Comparison of ENCODE assay signal across 8 mouse cellular contexts in genomic region chr7:35171867-35172382, GRCm38 (mm10). TPM values are rescaled to one million over a fixed set of nuclear protein-coding genes. Genes with fewer than 3 reads are reported as not detected.
A peak's percentile ranks its signal among the peaks of the same experiment; 100 is the strongest.
DNase-seq lines count a peak whose midpoint lies in the region; ATAC-seq lines count a peak whose summit lies in the region.

No protein-coding gene starts in this region.

- DNase-seq in MEL-GATA-1-ER (ENCODE audit: extremely low read depth, low read depth): peak; percentile 80
- DNase-seq in c-Kit-positive CD71-positive TER-119-positive erythroid progenitor cells, embryonic 14.5 days (ENCODE audit: low spot score): peak; percentile 44
- peak; percentile 76 to 77 for DNase-seq in heart, postnatal 36 days
- DNase-seq in large intestine, adult 2 months (ENCODE audit: low read depth, low spot score): peak; percentile 69
- peak; percentile 70 to 80 for DNase-seq in lung, adult 18-20 months
- DNase-seq in thymus, postnatal 36 days: peak; percentile 32 to 37

- H3K4me1 ChIP-seq in forebrain, embryonic 15.5 days: 0 out of 2 replicates have a peak, but pooled peaks cover 4% of the 10 kb centered on the region
- H3K4me1 ChIP-seq in neural tube, embryonic 15.5 days: 0 out of 2 replicates have a peak, but pooled peaks cover 3% of the 10 kb centered on the region

- no peak overlapping the region for H3K4me3 ChIP-seq in forebrain, embryonic 15.5 days
- no peak overlapping the region for H3K4me3 ChIP-seq in neural tube, embryonic 15.5 days (replicated peaks)

- H3K27me3 ChIP-seq in forebrain, embryonic 15.5 days: 0 out of 2 replicates have a peak, but pooled peaks cover 5% of the 10 kb centered on the region
- H3K27me3 ChIP-seq in neural tube, embryonic 15.5 days (replicated peaks): peaks cover 11% of the 10 kb centered on the region

- H3K27ac ChIP-seq in forebrain, embryonic 15.5 days (replicated peaks): no peak overlapping the region
- no peak overlapping the region for H3K27ac ChIP-seq in neural tube, embryonic 15.5 days (replicated peaks)

- no peaks in the 10 kb centered on the region for H3K9me3 ChIP-seq in forebrain, embryonic 15.5 days
- no peaks in the 10 kb centered on the region for H3K9me3 ChIP-seq in neural tube, embryonic 15.5 days (replicated peaks)

- intact Hi-C loops in heart, postnatal 36 days (cut with DNase I): loop anchor here (5.0 kb wide), 2 partner anchors 325 to 765 kb away; no protein-coding TSS in a partner anchor

- H3K36me3 ChIP-seq in forebrain, embryonic 15.5 days: no peaks in the 10 kb centered on the region
- no peaks in the 10 kb centered on the region for H3K36me3 ChIP-seq in neural tube, embryonic 15.5 days

- 2% methylated on average over 15 of the region's 16 CpGs for whole genome bisulfite sequencing in forebrain, embryonic 15.5 days
- 3% methylated on average over 16 of the region's 16 CpGs for whole genome bisulfite sequencing in large intestine, adult 2 months
- WGBS in neural tube, embryonic 15.5 days: under 1% methylated on average over 16 of the region's 16 CpGs

- H3K9ac ChIP-seq in forebrain, embryonic 15.5 days (replicated peaks): no peak overlapping the region
- no peak overlapping the region for H3K9ac ChIP-seq in neural tube, embryonic 15.5 days (replicated peaks)

- peak overlapping the region; percentile 24 for H3K4me2 ChIP-seq in forebrain, embryonic 15.5 days (replicated peaks)
- H3K4me2 ChIP-seq in neural tube, embryonic 15.5 days: peak overlapping the region; percentile 35

- ATAC-seq in forebrain, embryonic 15.5 days (replicated peaks): peak; percentile 79
- ATAC-seq in neural tube, embryonic 15.5 days (ENCODE audit: low FRiP score): peak; percentile 67

RNA-seq across cellular contexts. Expression of gene Slc7a10, which starts 14.3 kb away (rescaled TPM):
- polyA plus RNA-seq in forebrain, embryonic 15.5 days (2015; fragmentation: Nextera tagmentation; extraction: Ambion mirVana): 5.3 and 6.2 TPM in 2 replicates
- 1 to 10 TPM in 1 of 2 experiments, under 1 TPM in 1; 0.19 to 1.0 TPM for total RNA-seq in heart, postnatal 36 days (2021)
- 2.5 and 3.6 TPM in 2 replicates for polyA plus RNA-seq in large intestine, adult 2 months (2012; rRNA removed)
- polyA plus RNA-seq in neural tube, embryonic 15.5 days (2015; fragmentation: Nextera tagmentation; extraction: Ambion mirVana): 24.1 and 25.6 TPM in 2 replicates

RNA-seq across cellular contexts. Expression of gene Lrp3, which starts 43.4 kb away (rescaled TPM):
- polyA plus RNA-seq in forebrain, embryonic 15.5 days (2015; fragmentation: Nextera tagmentation; extraction: Ambion mirVana): 25.3 and 26.4 TPM in 2 replicates
- total RNA-seq in heart, postnatal 36 days (2021): 1 to 10 TPM; 8.2 to 9.5 TPM
- polyA plus RNA-seq in large intestine, adult 2 months (2012; rRNA removed): 3.1 and 3.4 TPM in 2 replicates
- 22.7 and 28.2 TPM in 2 replicates for polyA plus RNA-seq in neural tube, embryonic 15.5 days (2015; fragmentation: Nextera tagmentation; extraction: Ambion mirVana)

RNA-seq across cellular contexts. Expression of gene Cebpa, which starts 52.8 kb away (rescaled TPM):
- 0.64 and 0.66 TPM in 2 replicates for polyA plus RNA-seq in forebrain, embryonic 15.5 days (2015; fragmentation: Nextera tagmentation; extraction: Ambion mirVana)
- 1 to 10 TPM; 4.5 to 9.4 TPM for total RNA-seq in heart, postnatal 36 days (2021)
- polyA plus RNA-seq in large intestine, adult 2 months (2012; rRNA removed): 30.9 and 36.3 TPM in 2 replicates
- polyA plus RNA-seq in neural tube, embryonic 15.5 days (2015; fragmentation: Nextera tagmentation; extraction: Ambion mirVana): 0.74 and 1.9 TPM in 2 replicates

Comparison
In these comparisons a context has a peak if more than half of its experiments do, and no peak if none do; other contexts are left out.
1. RNA of gene Cebpa, which starts 52.8 kb away (polyA plus RNA-seq): 30.9 to 36.3 TPM in large intestine, adult 2 months; 0.74 to 1.9 TPM in neural tube, embryonic 15.5 days and 0.64 to 0.66 TPM in forebrain, embryonic 15.5 days; every median in the first group is over 10 times any median in the second.
2. Peak in every context shown above with its lines, with median percentiles within 50 percentile points of each other: DNase-seq.